Mouse (Mus musculus) intestine, embryonic 15.5 days (tissue): Measurements from ENCODE around the gene Rabgap1. TPM values are rescaled to one million over a fixed set of nuclear protein-coding genes. Genes with fewer than 3 reads are reported as not detected.

Source experiments
- ATAC-seq: fragments of 200-750 bp; cut with Nextera tagmentation; 2 replicates; pipeline ENCODE4 v1.8.0; 2017; ENCODE audit warnings: moderate TSS enrichment, moderate library complexity
- H3K27ac ChIP-seq: fragments of 300-500 bp; sonication (generic); 2 replicates; pipeline ENCODE4 v1.5.1; 2015; ENCODE audit warnings: mild to moderate bottlenecking, inconsistent platforms
- H3K27me3 ChIP-seq: fragments of 300-500 bp; sonication (generic); replicated peaks from 2 replicates; pipeline ENCODE4 v1.6.1; 2015; ENCODE audit warnings: inconsistent platforms
- H3K36me3 ChIP-seq: fragments of 300-500 bp; sonication (generic); 2 replicates; pipeline ENCODE4 v1.6.1; 2015; ENCODE audit warnings: inconsistent platforms
- H3K4me1 ChIP-seq: fragments of 300-500 bp; sonication (generic); replicated peaks from 2 replicates; pipeline ENCODE4 v1.6.1; 2015; ENCODE audit warnings: inconsistent platforms
- H3K4me2 ChIP-seq: fragments of 300-500 bp; sonication (generic); replicated peaks from 2 replicates; pipeline ENCODE4 v1.6.1; 2015; ENCODE audit warnings: mild to moderate bottlenecking, inconsistent platforms
- H3K4me3 ChIP-seq: fragments of 300-500 bp; sonication (generic); replicated peaks from 2 replicates; pipeline ENCODE4 v1.5.1; 2015; ENCODE audit warnings: inconsistent platforms
- H3K9ac ChIP-seq: fragments of 300-500 bp; sonication (generic); 2 replicates; pipeline ENCODE4 v1.6.1; 2015; ENCODE audit warnings: inconsistent platforms
- H3K9me3 ChIP-seq: fragments of 300-500 bp; sonication (generic); 2 replicates; pipeline ENCODE4 v1.6.1; 2016; ENCODE audit warnings: inconsistent platforms
- WGBS: fragments of 180-500 bp; shearing (Covaris S2); methylation state at CpG from one replicate; pipeline ENCODE4 v1.1.7; 2015; 5-methylcytosine and 5-hydroxymethylcytosine counted together
- polyA plus RNA-seq: library from polyadenylated mRNA; unstranded; fragments of >200 nt; fragmentation: Nextera tagmentation; extraction: Ambion mirVana; gene quantifications from 2 replicates; pipeline ENCODE4 v1.2.1, GENCODE M21; 2015

Gene Rabgap1
- 28.9 and 32.5 TPM in 2 replicates for polyA plus RNA-seq

- Histone ChIP-seq H3K27ac (peak within 1 kb of the TSS; percentile 83), H3K36me3 (no peaks in the 10 kb centered on the region), H3K4me3 (peak within 1 kb of the TSS; percentile 85), H3K27me3 (no peaks in the 10 kb centered on the region), H3K4me2 (peak within 1 kb of the TSS; percentile 65), H3K9ac (peak within 1 kb of the TSS; percentile 75), H3K9me3 (no peaks in the 10 kb centered on the region), H3K4me1 (no peaks in the 10 kb centered on the region)
- ATAC-seq = peak; percentile 100
- WGBS = under 1% methylated on average over 51 of the region's 51 CpGs
Measured at GRCm38 (mm10) chr2:37442611-37443591, at the start of gene Rabgap1, which contains the start of the genes Zbtb26 and Zbtb6. Gene Rabgap1 (plus strand): TSS chr2:37443279. Gene Zbtb26 (minus strand): TSS chr2:37443135. Gene Zbtb6 (minus strand): TSS chr2:37443171.

GRCm38 (mm10) chr2:37395539-37395938 is 47.5 kb upstream of the Rabgap1 start:
- H3K27ac ChIP-seq = no peak overlapping the region
- 65% methylated on average over 1 of the region's 1 CpGs for WGBS
- H3K4me1 ChIP-seq = no peaks in the 10 kb centered on the region
- H3K9ac ChIP-seq = no peak overlapping the region
- peaks cover 10% of the 10 kb centered on the region for H3K36me3 ChIP-seq
- H3K4me2 ChIP-seq = no peak overlapping the region
- no peak overlapping the region for H3K4me3 ChIP-seq
- no peaks in the 10 kb centered on the region for H3K27me3 ChIP-seq
- no peaks in the 10 kb centered on the region for H3K9me3 ChIP-seq
- ATAC-seq = no peak

GRCm38 (mm10) chr2:37421903-37422302 is 21.2 kb upstream of the Rabgap1 start:
- Histone ChIP-seq H3K27me3 (no peaks in the 10 kb centered on the region), H3K4me3 (peak overlapping the region; percentile 93), H3K4me2 (peak overlapping the region; percentile 76), H3K9ac (peak overlapping the region; percentile 91), H3K9me3 (no peaks in the 10 kb centered on the region), H3K36me3 (no peaks in the 10 kb centered on the region), H3K4me1 (no peaks in the 10 kb centered on the region), H3K27ac (peak overlapping the region; percentile 96)
- WGBS = 7% methylated on average over 3 of the region's 3 CpGs
- no peak for ATAC-seq

GRCm38 (mm10) chr2:37422306-37423304 is 20.5 kb upstream of the Rabgap1 start, which contains the start of gene Rc3h2:
Gene Rc3h2 (minus strand): TSS chr2:37422903.
- Histone ChIP-seq H3K36me3 (no peaks in the 10 kb centered on the region), H3K9me3 (no peaks in the 10 kb centered on the region), H3K27me3 (no peaks in the 10 kb centered on the region), H3K4me2 (peak within 1 kb of the TSS; percentile 76), H3K4me1 (no peaks in the 10 kb centered on the region), H3K4me3 (peak within 1 kb of the TSS; percentile 93), H3K27ac (peak within 1 kb of the TSS; percentile 96), H3K9ac (peak within 1 kb of the TSS; percentile 91)
- under 1% methylated on average over 70 of the region's 75 CpGs for WGBS
- peak; percentile 98 for ATAC-seq

GRCm38 (mm10) chr2:37423671-37424070 is 19.4 kb upstream of the Rabgap1 start:
- H3K36me3 ChIP-seq = no peaks in the 10 kb centered on the region
- no peak overlapping the region for H3K4me2 ChIP-seq
- 69% methylated on average over 3 of the region's 3 CpGs for WGBS
- H3K4me3 ChIP-seq = no peak overlapping the region
- no peaks in the 10 kb centered on the region for H3K27me3 ChIP-seq
- H3K27ac ChIP-seq = no peak overlapping the region
- no peak for ATAC-seq
- H3K9me3 ChIP-seq = no peaks in the 10 kb centered on the region
- no peaks in the 10 kb centered on the region for H3K4me1 ChIP-seq
- H3K9ac ChIP-seq = no peak overlapping the region

GRCm38 (mm10) chr2:37430593-37431464 is 12.2 kb upstream of the Rabgap1 start:
- Histone ChIP-seq H3K9ac (peak overlapping the region; percentile 72), H3K27ac (peak overlapping the region; percentile 95), H3K4me3 (peak overlapping the region; percentile 65), H3K9me3 (no peaks in the 10 kb centered on the region), H3K27me3 (no peaks in the 10 kb centered on the region), H3K4me1 (0 out of 2 replicates have a peak, but pooled peaks cover 7% of the 10 kb centered on the region), H3K36me3 (no peaks in the 10 kb centered on the region; the same call in 1 of the 2 replicates), H3K4me2 (peak overlapping the region; percentile 75)
- WGBS = 0% methylated on average over 38 of the region's 38 CpGs
- peak; percentile 94 for ATAC-seq

GRCm38 (mm10) chr2:37431609-37432008 is 11.5 kb upstream of the Rabgap1 start:
- Histone ChIP-seq H3K27ac (peak overlapping the region; percentile 95), H3K36me3 (no peaks in the 10 kb centered on the region; the same call in 1 of the 2 replicates), H3K4me3 (peak overlapping the region; percentile 65), H3K9me3 (no peaks in the 10 kb centered on the region), H3K4me1 (0 out of 2 replicates have a peak, but pooled peaks cover 7% of the 10 kb centered on the region), H3K9ac (peak overlapping the region; percentile 72; the same call in 1 of the 2 replicates), H3K27me3 (no peaks in the 10 kb centered on the region), H3K4me2 (peak overlapping the region; percentile 75)
- WGBS = 25% methylated on average over 7 of the region's 7 CpGs
- peak; percentile 17 for ATAC-seq

GRCm38 (mm10) chr2:37451667-37452375 is 8.7 kb downstream of the Rabgap1 start:
- peak overlapping the region; percentile 86 for H3K27ac ChIP-seq
- H3K36me3 ChIP-seq = no peaks in the 10 kb centered on the region
- H3K27me3 ChIP-seq = no peaks in the 10 kb centered on the region
- H3K4me2 ChIP-seq = peak overlapping the region; percentile 73
- peak overlapping the region; percentile 93 for H3K4me3 ChIP-seq
- 6% methylated on average over 44 of the region's 44 CpGs for WGBS
- peaks cover 5% of the 10 kb centered on the region; the same call in 1 of the 2 replicates for H3K4me1 ChIP-seq
- peak overlapping the region; percentile 95 for H3K9ac ChIP-seq
- H3K9me3 ChIP-seq = no peaks in the 10 kb centered on the region
- peak; percentile 98 for ATAC-seq

- Histone ChIP-seq H3K9ac (peak overlapping the region; percentile 95), H3K27me3 (no peaks in the 10 kb centered on the region), H3K36me3 (no peaks in the 10 kb centered on the region), H3K27ac (peak overlapping the region; percentile 86), H3K4me3 (peak overlapping the region; percentile 93), H3K4me1 (peaks cover 5% of the 10 kb centered on the region; the same call in 1 of the 2 replicates), H3K9me3 (no peaks in the 10 kb centered on the region), H3K4me2 (peak overlapping the region; percentile 73)
- peak; percentile 91 for ATAC-seq
- 0% methylated on average over 21 of the region's 24 CpGs for WGBS
Measured at GRCm38 (mm10) chr2:37452376-37452760, 9.3 kb downstream of the Rabgap1 start.

GRCm38 (mm10) chr2:37460707-37461106 is 17.6 kb downstream of the Rabgap1 start:
- Histone ChIP-seq H3K4me1 (no peaks in the 10 kb centered on the region), H3K27me3 (no peaks in the 10 kb centered on the region), H3K9me3 (no peaks in the 10 kb centered on the region), H3K9ac (no peak overlapping the region), H3K4me2 (no peak overlapping the region), H3K4me3 (no peak overlapping the region), H3K27ac (no peak overlapping the region), H3K36me3 (no peaks in the 10 kb centered on the region)
- 94% methylated on average over 4 of the region's 4 CpGs for WGBS
- ATAC-seq = no peak
